Mouse (Mus musculus) left cerebral cortex, adult 18-20 months (tissue): Measurements from ENCODE around the gene Lrmda. TPM values are rescaled to one million over a fixed set of nuclear protein-coding genes. Genes with fewer than 3 reads are reported as not detected.
A peak's percentile ranks its signal among the peaks of the same experiment; 100 is the strongest.

ENCODE experiments used
- DNase-seq, 2 experiments: peaks; one replicate each; pipeline ENCODE4 v3.0.0; 2021 to 2022; ENCODE audit warnings: low spot score in 2 of 2, mixed read lengths in 1 of 2
- total RNA-seq, 2 experiments: library from RNA; stranded (reverse); gene quantifications; 2 replicates each; pipeline ENCODE4 v1.2.3; 2021

Lrmda gene
- total RNA-seq, 2 experiments from 2014 or later: 1.4 to 1.7 TPM

DNA sequence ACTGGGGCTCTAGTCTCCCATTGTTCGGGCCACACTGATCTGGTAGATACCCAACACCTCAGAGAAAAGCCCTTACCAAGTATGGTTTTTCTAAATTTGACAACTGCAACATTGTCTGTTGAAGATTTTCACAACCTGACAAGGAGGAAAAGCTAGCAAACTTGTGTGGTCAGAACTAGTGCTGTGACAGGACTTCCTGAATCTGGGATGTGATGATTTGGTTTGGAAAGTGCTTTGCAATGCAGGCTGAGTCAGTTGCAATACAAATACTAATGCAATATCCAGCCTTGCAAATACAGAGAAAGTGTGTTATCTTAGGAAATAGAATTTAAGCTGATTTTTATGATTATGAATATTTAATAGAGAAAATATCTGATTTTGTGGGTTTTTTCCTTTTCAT, 357.6 kb downstream of the Lrmda start:
- no peak for DNase-seq

- no peak for DNase-seq
These were observed 362.6 kb downstream of the Lrmda start for GRCm38 (mm10) chr14:22382101-22382500.

DNA sequence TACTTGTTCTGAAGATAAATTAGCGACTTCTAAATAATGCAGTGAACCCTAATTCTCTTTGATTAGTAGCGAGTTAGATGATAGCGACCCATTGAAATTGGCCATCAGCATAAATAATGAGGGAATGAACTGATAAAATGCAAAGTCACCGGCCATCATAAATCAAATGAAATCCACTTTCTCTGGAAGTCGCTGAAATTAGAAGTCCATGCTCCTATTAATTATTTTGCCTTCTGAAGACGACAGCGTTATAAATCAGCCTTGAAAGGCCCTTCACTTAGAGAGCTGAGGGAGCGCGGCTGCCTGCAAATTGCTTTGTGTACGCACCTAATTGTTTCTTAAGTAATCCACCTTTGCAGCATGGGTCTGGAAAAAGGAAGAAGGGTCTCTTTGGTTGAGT, 374.1 kb downstream of the Lrmda start:
- DNase-seq: no peak

GRCm38 (mm10) chr14:22402411-22402810, 382.9 kb downstream of the Lrmda start:
- no peak for DNase-seq

- DNase-seq: no peak
These were observed 387.1 kb downstream of the Lrmda start for GRCm38 (mm10) chr14:22406623-22407022.

- no peak for DNase-seq
These were observed 391.3 kb downstream of the Lrmda start for GRCm38 (mm10) chr14:22410826-22411225.

DNA sequence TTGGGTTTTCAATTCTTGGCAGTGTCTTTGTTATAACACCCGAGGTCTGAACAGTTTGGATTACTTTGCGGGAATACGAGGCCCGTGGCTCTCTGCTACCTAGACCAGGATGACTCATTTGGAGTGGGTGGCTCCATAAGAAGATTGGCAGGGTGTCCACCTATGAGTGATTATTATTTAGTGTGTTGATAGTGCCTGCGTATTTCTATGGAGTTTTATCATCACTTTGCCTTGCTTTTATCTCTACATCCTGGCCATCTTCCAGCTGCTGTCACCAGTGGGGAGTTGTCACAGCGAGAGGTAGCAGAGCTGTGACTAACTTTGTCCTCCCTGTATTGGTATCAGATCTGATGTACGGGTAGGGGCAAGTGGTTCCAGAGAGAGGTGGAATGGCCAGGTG, 393.7 kb downstream of the Lrmda start:
- DNase-seq: no peak

- DNase-seq: no peak
These were observed 398.2 kb downstream of the Lrmda start for GRCm38 (mm10) chr14:22417706-22418105.

DNA sequence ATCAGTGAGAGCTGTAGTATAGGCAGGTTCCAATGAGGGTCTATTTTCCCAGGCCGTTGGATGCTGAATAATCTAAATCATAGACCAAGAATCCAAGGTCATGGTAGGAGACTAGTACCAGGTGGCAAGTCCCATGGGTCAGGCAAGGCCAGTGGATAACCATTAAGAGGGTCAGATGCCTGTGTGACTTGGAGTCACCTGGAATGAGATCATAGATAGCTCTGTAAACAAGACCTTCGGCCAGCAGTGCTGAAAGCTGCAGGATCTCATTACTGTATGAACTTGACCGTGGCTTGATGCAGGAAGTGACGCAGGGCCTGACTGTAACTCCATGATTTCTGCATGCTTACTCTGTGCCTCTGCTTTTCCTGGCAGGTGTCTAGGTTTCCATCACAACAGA, 402.2 kb downstream of the Lrmda start:
- no peak for DNase-seq

- DNase-seq: no peak
These were observed 405.6 kb downstream of the Lrmda start for GRCm38 (mm10) chr14:22425018-22425534.

- no peak for DNase-seq
These were observed 415.9 kb downstream of the Lrmda start for GRCm38 (mm10) chr14:22435441-22435840.

GRCm38 (mm10) chr14:22435860-22436377, 416.4 kb downstream of the Lrmda start:
- no peak for DNase-seq

DNA sequence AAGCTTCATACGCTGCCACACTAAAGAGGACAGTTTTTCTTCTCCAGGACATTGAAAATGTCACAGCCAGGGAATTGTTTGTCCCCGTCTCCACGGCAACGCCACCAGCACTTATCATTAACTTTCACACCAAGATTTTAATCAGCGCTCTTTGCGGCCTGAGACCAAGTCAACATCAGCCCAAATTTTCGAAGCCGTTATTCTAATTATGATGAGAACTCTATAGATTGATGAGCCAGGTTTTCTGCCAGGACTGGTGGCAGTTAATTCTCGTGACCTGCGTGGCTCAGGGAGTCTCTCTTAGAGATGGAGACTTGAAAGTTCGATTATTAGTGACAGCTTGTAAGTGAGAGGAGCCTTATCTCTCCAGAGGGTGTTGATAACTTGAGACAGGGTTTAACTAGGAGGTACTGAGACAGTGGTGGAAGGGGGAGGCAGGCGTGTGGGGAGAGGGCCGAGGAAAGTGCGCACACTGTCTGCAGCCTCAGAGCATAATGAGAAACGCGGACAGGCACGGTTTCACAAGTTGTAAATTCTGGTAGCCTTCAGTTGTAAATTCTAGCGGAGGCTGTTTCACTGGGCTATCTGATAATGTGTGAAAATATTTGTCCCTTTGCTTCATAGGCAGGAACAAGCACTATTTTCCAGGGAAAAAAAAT, 421.0 kb downstream of the Lrmda start:
- DNase-seq: no peak

- DNase-seq: no peak
These were observed 422.4 kb downstream of the Lrmda start for GRCm38 (mm10) chr14:22441859-22442447.

DNA sequence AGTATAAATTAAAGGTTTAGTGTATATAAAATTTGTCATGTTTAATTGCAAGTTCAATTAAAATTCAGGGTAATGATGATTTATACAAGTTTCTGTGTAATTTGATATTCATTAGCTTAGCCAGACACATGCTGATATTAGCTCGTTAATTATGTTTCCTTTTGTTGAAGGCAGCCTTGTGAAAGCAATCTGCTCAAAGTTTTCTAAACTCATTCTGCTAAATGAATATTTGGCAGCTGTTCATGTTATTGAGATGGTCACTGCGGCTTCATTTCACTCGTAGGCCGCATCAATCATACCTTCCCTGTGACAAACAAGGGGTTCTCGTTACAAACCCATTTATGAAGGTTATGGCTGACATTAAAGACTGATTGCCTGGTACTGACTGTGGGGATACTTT, 423.2 kb downstream of the Lrmda start:
- DNase-seq: no peak

GRCm38 (mm10) chr14:22444541-22444940, 425.0 kb downstream of the Lrmda start:
- no peak for DNase-seq

GRCm38 (mm10) chr14:22445161-22445821, 425.8 kb downstream of the Lrmda start:
- peak; percentile 17 to 43 for DNase-seq

DNA sequence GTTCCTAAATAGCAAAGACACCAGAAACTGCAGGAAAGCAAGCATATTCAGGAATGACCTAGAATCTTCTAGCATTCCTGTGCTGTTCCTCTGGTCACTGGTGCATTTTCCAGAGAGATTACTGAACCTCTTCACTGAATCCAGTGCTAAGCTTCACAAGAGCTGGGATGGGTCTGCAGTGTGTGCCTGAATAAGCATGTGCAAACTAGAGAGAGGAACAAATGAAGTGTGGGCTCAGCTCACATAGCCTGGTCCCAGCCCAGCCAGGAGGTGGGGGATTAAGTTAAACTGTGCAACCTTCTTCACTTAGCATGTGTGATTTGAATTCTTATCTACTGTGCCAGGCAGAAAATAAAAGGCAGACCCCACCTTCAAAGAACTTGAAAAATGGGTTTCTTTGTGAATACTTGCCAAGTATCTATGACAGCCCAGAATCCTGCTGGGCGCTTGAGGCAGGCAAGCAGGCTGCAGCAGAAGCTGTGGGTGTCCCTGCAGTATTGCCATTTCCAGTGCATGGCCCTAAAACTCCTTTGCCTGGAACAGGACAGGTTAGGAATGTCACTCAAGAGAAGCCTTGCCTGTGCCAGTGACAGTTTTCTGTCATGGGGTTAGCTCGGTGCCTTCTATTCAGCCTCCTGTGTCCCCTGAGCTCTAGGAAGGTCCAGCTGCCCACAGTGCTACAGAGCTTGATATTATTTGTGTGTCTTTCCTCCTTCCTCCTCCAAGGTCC, 426.5 kb downstream of the Lrmda start:
- DNase-seq: peak in 1 of 2 experiments; percentile 15

DNA sequence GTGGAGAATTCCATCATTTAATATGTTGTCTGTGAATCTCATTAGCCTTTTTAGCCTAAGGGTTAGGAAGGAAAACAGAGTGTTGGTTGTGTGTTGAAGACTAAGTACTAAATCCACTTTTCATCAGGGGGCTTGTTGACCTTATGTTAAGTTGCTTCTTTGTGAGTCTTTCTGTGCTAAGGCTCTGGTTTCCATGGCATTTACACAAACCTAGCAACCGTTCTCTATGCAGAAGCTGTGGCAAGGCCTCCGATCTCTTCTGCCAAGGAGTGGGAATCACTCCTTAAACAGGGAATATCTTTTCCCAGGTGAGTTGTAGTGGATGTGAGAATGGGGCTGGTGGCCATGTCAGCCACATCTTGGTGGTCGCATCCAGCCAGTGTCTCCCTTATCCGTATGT, 432.1 kb downstream of the Lrmda start:
- DNase-seq: no peak

DNA sequence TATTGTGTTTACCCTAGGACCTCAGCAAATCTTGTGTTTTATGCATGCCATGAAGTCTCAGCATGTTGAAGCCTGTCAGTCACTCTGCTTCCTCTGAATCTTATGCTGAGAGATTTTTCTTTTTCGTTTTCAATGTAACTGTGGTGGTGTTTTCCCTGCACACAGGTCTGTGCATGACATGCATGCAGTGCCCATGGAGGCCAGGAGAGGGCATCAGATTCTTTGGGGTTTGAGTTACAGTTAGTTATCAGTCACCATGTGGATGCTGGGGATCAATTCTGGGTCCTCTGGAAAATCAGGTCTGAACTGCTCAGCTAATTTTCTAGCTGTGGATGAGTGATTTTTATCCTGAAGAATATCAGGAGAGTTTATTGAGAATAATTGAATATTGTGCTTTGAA, 444.8 kb downstream of the Lrmda start:
- DNase-seq: no peak

GRCm38 (mm10) chr14:22471041-22471440, 451.5 kb downstream of the Lrmda start:
- no peak for DNase-seq
